Mouse (Mus musculus) cerebellum, postnatal 14 days (tissue): ENCODE data around the gene Gdf15.

Experiments used
- DNase-seq, 2 experiments: peaks; one replicate each; pipeline ENCODE4 v3.0.0; 2021; ENCODE audit warnings: mixed read lengths in 2 of 2

The Gdf15 gene

GRCm38 (mm10) chr8:70583476-70584387, 48.5 kb downstream of the Gdf15 start:
- DNase-seq, result peak; percentile 88 to 90
